Mouse (Mus musculus) heart, embryonic 15.5 days (tissue): ENCODE measurements around the gene Nop9. TPM values are rescaled to one million over a fixed set of nuclear protein-coding genes. Genes with fewer than 3 reads are reported as not detected.
"Not testable (repeated sequence)": the region's sequence is repeated elsewhere in the genome, so short reads cannot be mapped to it uniquely, and the experiment has no call there.

Experiments
- ATAC-seq: fragments of 200-750 bp; cut with Nextera tagmentation; replicated peaks from 2 replicates; pipeline ENCODE4 v1.8.0; 2017; ENCODE audit warnings: low read depth, moderate TSS enrichment; ENCODE audit not compliant: insufficient number of reproducible peaks, insufficient read depth, low FRiP score
- H3K27ac ChIP-seq: fragments of 300-500 bp; sonication (generic); 2 replicates; pipeline ENCODE4 v1.5.1; 2015; ENCODE audit warnings: mild to moderate bottlenecking, inconsistent platforms
- H3K27me3 ChIP-seq: fragments of 300-500 bp; sonication (generic); 2 replicates; pipeline ENCODE4 v1.6.1; 2015; ENCODE audit warnings: inconsistent platforms
- H3K36me3 ChIP-seq: fragments of 300-500 bp; sonication (generic); 2 replicates; pipeline ENCODE4 v1.6.1; 2015; ENCODE audit warnings: mild to moderate bottlenecking, inconsistent platforms
- H3K4me1 ChIP-seq: fragments of 300-500 bp; sonication (generic); replicated peaks from 2 replicates; pipeline ENCODE4 v1.6.1; 2015; ENCODE audit warnings: inconsistent platforms
- H3K4me2 ChIP-seq: fragments of 300-500 bp; sonication (generic); 2 replicates; pipeline ENCODE4 v1.6.1; 2015; ENCODE audit warnings: inconsistent platforms, mild to moderate bottlenecking, moderate library complexity
- H3K4me3 ChIP-seq: fragments of 300-500 bp; sonication (generic); 2 replicates; pipeline ENCODE4 v1.5.1; 2015; ENCODE audit warnings: mild to moderate bottlenecking, inconsistent platforms
- H3K9ac ChIP-seq: fragments of 300-500 bp; sonication (generic); 2 replicates; pipeline ENCODE4 v1.6.1; 2015; ENCODE audit warnings: mild to moderate bottlenecking, inconsistent platforms
- H3K9me3 ChIP-seq: fragments of 300-500 bp; sonication (generic); replicated peaks from 2 replicates; pipeline ENCODE4 v1.6.1; 2016; ENCODE audit warnings: inconsistent platforms
- WGBS: fragments of 180-500 bp; shearing (Covaris S2); methylation state at CpG from one replicate; pipeline ENCODE4 v1.1.7; 2015; ENCODE audit warnings: mixed read lengths; 5-methylcytosine and 5-hydroxymethylcytosine counted together
- polyA plus RNA-seq: library from polyadenylated mRNA; unstranded; fragments of >200 nt; fragmentation: Nextera tagmentation; extraction: Ambion mirVana; gene quantifications from 2 replicates; pipeline ENCODE4 v1.2.1, GENCODE M21; 2015

Nop9 gene
- polyA plus RNA-seq, 1 experiment from 2014 or later = 17.9 TPM

DNA sequence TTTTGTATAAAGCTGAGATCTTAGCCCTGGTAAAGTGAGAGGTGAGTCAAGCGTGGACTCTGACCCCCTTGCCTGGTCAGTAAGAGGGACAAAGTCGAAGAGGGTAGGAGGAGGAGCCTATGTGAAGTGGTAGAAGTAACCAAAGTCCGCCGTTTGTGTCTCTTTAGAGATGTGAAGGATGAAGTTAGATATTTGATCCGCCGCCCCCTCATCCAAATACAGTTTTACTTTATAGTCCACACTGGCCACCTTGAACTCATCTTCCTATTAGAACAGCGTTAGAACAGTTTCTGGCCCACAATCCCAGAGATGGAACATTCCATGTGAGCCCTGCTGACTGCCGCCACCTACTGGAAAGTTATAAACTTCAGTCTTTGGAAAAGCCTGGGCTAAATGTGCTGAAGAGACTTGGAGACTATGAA lies 12.9 kb downstream of the Nop9 start, which contains the start of gene Cideb:
Gene Cideb (minus strand): TSS at position 96 of the 422 bp plus-strand sequence.
- WGBS = 16% methylated on average over 8 of the region's 8 CpGs
- Histone ChIP-seq H3K27ac (no peak within 1 kb of the TSS), H3K9ac (no peak within 1 kb of the TSS), H3K4me2 (peak within 1 kb of the TSS; percentile 14; the same call in 1 of the 2 replicates), H3K4me1 (peaks cover 33% of the 10 kb centered on the region), H3K36me3 (peaks cover 23% of the 10 kb centered on the region), H3K4me3 (no peak within 1 kb of the TSS), H3K27me3 (peaks cover 12% of the 10 kb centered on the region), H3K9me3 (no peaks in the 10 kb centered on the region)
- ATAC-seq = no peak

DNA sequence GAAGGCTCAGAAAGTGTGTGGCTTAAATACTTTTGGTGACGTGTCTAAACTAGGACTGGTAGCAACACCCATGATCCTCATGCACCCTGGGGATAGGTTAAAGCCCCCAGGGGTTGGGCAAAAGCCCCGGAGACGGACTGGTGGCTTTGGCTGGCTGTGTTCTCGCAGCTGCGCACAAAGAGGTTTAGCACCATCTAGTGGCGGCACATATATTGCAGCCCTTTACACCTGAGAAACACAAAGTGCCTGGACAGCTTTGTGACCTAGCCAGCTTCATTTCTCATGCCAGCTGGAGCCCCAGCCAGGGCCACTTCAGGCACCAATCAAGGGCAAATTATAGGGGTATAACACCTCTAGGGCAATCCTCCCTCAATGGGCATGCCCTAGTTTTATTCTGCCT lies 14.7 kb downstream of the Nop9 start:
- Histone ChIP-seq H3K9ac (0 out of 2 replicates have a peak overlapping the region, but pooled peaks have one; percentile 30), H3K27me3 (peaks cover 18% of the 10 kb centered on the region), H3K4me1 (peaks cover 36% of the 10 kb centered on the region), H3K4me2 (peak overlapping the region; percentile 54), H3K4me3 (peak overlapping the region; percentile 28)
- not testable (repeated sequence) for ATAC-seq, H3K9me3 ChIP-seq, H3K27ac ChIP-seq, H3K36me3 ChIP-seq
- 0% methylated on average over 6 of the region's 6 CpGs for WGBS

DNA sequence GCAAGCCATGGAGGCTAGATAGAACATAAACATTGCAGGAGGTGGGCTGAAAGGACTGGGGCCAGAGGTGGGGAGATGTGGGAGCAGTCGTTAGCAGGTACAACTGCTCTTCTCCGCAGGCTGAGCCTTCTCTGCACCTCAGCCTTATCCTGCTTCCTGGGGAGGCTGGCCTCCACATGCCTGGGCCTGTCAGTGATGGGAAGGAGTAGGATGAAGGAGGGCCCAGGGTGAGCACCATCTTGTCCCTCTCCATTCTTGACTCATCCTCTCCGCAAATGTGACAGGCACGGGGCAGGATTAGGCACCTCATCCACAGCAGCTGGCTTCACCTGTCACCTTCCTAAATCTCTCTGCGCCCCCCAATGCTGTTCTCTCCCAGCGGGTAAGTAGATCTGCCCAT lies 15.7 kb downstream of the Nop9 start, which contains the start of gene Ltb4r2:
Gene Ltb4r2 (plus strand): TSS at position 266 of the 400 bp plus-strand sequence.
- peak within 1 kb of the TSS; percentile 54 for H3K9ac ChIP-seq
- peak within 1 kb of the TSS; percentile 97 for H3K4me2 ChIP-seq
- no peak for ATAC-seq
- H3K27ac ChIP-seq = no peak within 1 kb of the TSS
- peak within 1 kb of the TSS; percentile 51 for H3K4me3 ChIP-seq
- peaks cover 36% of the 10 kb centered on the region for H3K4me1 ChIP-seq
- H3K36me3 ChIP-seq = no peaks in the 10 kb centered on the region
- H3K27me3 ChIP-seq = peaks cover 18% of the 10 kb centered on the region
- WGBS = 78% methylated on average over 6 of the region's 6 CpGs
- no peaks in the 10 kb centered on the region for H3K9me3 ChIP-seq

DNA sequence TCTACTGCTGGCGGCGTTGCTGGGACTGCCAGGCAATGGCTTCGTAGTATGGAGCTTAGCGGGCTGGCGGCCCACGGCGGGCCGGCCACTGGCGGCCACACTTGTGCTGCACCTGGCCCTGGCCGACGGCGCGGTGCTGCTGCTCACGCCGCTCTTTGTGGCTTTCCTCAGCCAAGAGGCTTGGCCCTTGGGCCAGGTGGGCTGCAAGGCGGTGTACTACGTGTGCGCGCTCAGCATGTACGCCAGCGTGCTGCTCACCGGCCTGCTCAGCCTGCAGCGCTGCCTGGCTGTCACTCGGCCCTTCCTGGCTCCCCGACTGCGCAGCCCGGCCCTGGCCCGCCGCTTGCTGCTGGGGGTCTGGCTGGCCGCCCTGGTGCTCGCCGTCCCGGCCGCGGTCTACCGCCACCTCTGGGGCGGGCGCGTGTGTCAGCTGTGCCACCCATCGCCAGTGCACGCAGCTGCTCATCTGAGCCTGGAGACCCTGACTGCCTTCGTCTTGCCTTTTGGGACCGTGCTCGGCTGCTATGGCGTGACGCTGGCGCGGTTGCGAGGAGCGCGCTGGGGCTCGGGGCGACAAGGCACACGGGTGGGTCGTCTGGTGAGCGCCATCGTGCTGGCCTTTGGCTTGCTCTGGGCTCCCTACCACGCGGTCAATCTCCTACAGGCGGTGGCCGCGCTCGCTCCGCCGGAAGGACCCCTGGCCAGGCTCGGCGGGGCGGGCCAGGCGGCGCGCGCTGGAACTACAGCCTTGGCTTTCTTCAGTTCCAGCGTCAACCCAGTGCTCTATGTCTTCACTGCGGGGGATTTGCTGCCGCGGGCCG lies 16.7 kb downstream of the Nop9 start:
- no peaks in the 10 kb centered on the region for H3K36me3 ChIP-seq
- H3K4me3 ChIP-seq = peak overlapping the region; percentile 51

DNA sequence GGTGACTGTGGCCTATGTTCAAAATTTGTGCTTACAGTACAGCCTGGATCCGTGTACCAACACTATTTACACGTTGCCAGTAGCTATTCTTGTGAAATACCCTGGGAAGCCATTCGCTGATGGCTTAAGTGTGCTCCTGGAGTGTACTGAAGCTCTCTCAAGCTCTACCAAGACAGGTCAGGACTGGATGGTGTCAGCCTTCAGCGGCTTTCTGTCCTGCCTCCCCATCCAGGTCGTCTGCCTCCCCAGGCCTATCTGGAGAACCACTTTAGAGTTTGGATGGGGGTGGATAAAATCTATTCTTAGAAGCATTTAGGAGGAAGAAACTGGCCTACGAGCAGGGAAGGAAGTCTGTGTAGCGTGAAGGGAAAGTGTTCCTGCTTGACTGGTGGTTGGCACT lies 17.7 kb downstream of the Nop9 start:
- Histone ChIP-seq H3K4me2 (peak overlapping the region; percentile 97; the same call in 1 of the 2 replicates), H3K27ac (peak overlapping the region; percentile 44), H3K27me3 (peaks cover 33% of the 10 kb centered on the region), H3K36me3 (no peaks in the 10 kb centered on the region), H3K4me3 (no peak overlapping the region; the same call in 1 of the 2 replicates), H3K4me1 (peaks cover 41% of the 10 kb centered on the region), H3K9me3 (no peaks in the 10 kb centered on the region), H3K9ac (no peak overlapping the region)
- ATAC-seq = no peak
- 22% methylated on average over 7 of the region's 7 CpGs for WGBS

More for the DNA sequence above, 16.7 kb downstream of the Nop9 start:
- peak overlapping the region; percentile 97 for H3K4me2 ChIP-seq
- H3K9ac ChIP-seq = peak overlapping the region; percentile 54
- under 1% methylated on average over 77 of the region's 77 CpGs for WGBS
- ATAC-seq = peak; percentile 56
- H3K4me1 ChIP-seq = peaks cover 37% of the 10 kb centered on the region
- H3K27me3 ChIP-seq = peaks cover 26% of the 10 kb centered on the region
- peak overlapping the region; percentile 44 for H3K27ac ChIP-seq
- no peaks in the 10 kb centered on the region for H3K9me3 ChIP-seq

DNA sequence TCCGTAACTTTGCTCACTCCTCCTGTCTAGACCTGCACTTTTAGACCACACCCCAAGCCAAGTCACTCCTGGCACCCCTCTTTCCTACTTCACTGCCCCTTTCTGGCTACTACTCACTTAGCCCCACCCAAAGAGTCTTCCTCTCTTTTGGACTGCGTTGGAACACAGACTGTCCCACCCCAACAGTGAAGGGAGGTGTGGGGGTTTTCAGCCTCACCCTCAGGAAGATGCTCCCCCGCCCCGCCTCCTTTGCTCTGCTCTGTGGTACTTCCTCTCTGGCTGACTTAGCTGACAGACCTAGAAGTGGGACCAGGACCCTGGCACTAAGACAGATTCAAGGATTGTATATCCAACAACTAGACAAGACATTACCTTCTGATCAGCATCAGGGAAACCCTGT lies 20.2 kb downstream of the Nop9 start, which contains the start of gene Ltb4r1:
Gene Ltb4r1 (plus strand): TSS at position 267 of the 400 bp plus-strand sequence.
- no peak for ATAC-seq
- Histone ChIP-seq H3K9me3 (no peaks in the 10 kb centered on the region), H3K36me3 (no peaks in the 10 kb centered on the region), H3K9ac (no peak within 1 kb of the TSS), H3K4me1 (peaks cover 35% of the 10 kb centered on the region), H3K27ac (no peak within 1 kb of the TSS), H3K4me3 (no peak within 1 kb of the TSS), H3K27me3 (peaks cover 44% of the 10 kb centered on the region), H3K4me2 (no peak within 1 kb of the TSS)
- 73% methylated on average over 4 of the region's 4 CpGs for WGBS

DNA sequence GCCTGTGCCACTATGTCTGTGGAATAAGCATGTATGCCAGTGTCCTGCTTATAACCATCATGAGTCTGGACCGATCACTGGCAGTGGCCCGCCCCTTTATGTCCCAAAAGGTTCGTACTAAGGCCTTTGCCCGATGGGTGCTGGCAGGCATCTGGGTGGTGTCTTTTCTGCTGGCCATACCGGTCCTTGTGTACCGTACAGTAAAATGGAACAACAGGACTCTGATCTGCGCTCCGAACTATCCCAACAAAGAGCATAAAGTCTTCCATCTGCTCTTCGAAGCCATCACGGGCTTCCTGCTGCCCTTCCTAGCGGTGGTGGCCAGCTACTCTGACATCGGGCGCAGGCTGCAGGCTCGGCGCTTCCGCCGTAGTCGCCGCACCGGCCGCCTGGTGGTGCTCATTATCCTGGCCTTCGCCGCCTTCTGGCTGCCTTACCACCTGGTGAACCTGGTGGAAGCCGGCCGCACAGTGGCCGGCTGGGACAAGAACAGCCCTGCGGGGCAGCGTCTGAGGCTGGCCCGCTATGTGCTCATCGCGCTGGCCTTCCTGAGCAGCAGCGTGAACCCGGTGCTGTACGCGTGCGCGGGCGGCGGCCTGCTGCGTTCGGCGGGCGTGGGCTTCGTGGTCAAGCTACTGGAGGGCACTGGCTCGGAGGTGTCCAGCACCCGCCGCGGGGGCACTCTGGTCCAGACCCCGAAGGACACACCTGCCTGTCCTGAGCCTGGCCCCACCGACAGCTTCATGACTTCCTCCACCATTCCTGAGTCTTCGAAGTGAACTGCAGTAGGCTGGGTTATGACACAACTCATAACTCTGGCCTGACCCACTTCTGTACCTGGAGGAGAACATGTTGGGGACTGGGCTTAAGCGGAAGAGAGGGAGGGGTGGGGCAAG lies 22.3 kb downstream of the Nop9 start:
- Histone ChIP-seq H3K4me1 (peaks cover 20% of the 10 kb centered on the region), H3K27me3 (peaks cover 36% of the 10 kb centered on the region), H3K9ac (peak overlapping the region; percentile 59), H3K4me3 (peak overlapping the region; percentile 49), H3K36me3 (no peaks in the 10 kb centered on the region), H3K9me3 (no peaks in the 10 kb centered on the region), H3K4me2 (peak overlapping the region; percentile 82), H3K27ac (no peak overlapping the region)
- 11% methylated on average over 52 of the region's 52 CpGs for whole genome bisulfite sequencing
- peak; percentile 41; the same call in 1 of the 2 replicates for ATAC-seq

DNA sequence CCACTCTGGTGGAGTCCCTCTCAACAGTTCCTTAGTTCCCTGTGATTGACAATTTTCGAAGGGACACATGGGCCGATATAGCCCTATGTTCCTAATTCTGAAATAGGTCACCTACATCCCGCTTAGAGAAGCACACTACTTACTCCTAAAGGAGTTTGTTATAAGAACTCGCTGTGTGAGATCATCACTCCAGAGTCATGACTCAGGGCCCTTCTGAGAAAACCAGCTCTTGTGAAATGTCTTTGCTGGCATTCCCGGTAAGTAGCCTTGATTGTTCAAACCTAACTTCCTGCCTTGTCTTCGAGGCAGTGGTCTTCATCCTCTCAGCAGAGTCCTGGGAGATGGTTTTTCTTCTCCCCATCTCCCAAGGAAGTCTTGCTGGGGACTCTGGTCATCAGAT lies 23.1 kb downstream of the Nop9 start:
- no peak for ATAC-seq
- no peaks in the 10 kb centered on the region for H3K9me3 ChIP-seq
- no peak overlapping the region for H3K27ac ChIP-seq
- peaks cover 36% of the 10 kb centered on the region for H3K27me3 ChIP-seq
- no peak overlapping the region for H3K9ac ChIP-seq
- H3K4me3 ChIP-seq = no peak overlapping the region
- H3K4me1 ChIP-seq = peaks cover 12% of the 10 kb centered on the region
- H3K36me3 ChIP-seq = no peaks in the 10 kb centered on the region
- no peak overlapping the region; the same call in 1 of the 2 replicates for H3K4me2 ChIP-seq
- 80% methylated on average over 6 of the region's 6 CpGs for WGBS

DNA sequence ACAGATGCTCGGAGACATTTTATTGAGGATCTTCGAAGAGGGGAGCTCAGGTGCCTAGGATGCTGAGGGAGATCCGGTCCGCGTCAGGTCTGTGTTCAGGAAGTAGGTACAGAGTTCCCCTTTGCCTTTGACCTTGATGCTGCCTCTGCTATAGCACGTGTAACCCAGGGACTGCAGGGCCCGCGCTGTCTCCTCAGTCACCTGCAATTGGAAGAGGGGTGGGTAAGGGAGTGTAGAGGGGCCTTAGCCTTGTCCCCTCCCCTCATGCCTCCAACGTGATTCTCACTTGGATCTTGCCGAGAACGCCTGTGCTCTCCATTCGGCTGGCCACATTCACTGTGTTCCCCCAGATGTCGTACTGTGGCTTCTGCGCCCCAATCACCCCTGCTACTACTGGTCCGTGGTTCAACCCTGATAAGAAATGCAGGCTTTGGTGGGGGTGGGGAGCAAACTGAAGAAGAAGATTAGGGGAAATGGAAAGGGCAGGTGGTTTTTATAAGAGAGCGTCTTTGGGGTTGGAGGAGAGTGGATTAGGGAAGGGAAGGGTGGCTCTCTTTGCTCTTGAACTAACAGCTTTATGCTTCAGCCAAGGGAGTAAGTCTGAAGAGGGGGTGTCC lies 23.7 kb downstream of the Nop9 start:
- no peaks in the 10 kb centered on the region for H3K9me3 ChIP-seq
- H3K4me2 ChIP-seq = no peak overlapping the region
- no peak overlapping the region for H3K27ac ChIP-seq
- no peaks in the 10 kb centered on the region for H3K36me3 ChIP-seq
- H3K4me1 ChIP-seq = peaks cover 11% of the 10 kb centered on the region
- H3K9ac ChIP-seq = no peak overlapping the region
- WGBS = 71% methylated on average over 16 of the region's 16 CpGs
- no peak overlapping the region for H3K4me3 ChIP-seq
- peaks cover 36% of the 10 kb centered on the region for H3K27me3 ChIP-seq
- ATAC-seq = no peak

DNA sequence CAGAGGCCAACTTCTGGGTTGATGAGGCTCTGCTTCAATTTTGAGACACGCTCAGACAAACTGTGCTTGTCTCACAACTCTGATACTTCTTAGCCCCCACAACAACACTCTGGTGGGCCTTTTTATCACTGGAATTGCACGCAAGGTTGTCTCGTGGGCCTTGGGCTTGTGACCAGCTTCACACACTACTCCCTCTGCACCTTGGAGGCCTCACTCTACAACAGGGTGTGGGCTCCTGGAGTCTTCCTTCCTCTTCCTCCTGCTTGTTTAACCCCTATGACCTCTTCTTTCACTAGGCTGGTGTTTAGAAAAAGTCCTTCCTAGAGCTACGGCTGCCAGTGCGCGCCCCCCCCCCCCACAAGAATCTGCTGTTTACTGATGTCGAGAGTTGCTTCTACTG lies 31.2 kb downstream of the Nop9 start:
- no peak overlapping the region for H3K4me3 ChIP-seq
- peaks cover 6% of the 10 kb centered on the region for H3K27me3 ChIP-seq
- no peaks in the 10 kb centered on the region for H3K9me3 ChIP-seq
- no peak overlapping the region for H3K9ac ChIP-seq
- peaks cover 17% of the 10 kb centered on the region for H3K4me1 ChIP-seq
- WGBS = 58% methylated on average over 7 of the region's 7 CpGs
- H3K4me2 ChIP-seq = no peak overlapping the region
- no peaks in the 10 kb centered on the region for H3K36me3 ChIP-seq
- no peak overlapping the region for H3K27ac ChIP-seq
- ATAC-seq = no peak

DNA sequence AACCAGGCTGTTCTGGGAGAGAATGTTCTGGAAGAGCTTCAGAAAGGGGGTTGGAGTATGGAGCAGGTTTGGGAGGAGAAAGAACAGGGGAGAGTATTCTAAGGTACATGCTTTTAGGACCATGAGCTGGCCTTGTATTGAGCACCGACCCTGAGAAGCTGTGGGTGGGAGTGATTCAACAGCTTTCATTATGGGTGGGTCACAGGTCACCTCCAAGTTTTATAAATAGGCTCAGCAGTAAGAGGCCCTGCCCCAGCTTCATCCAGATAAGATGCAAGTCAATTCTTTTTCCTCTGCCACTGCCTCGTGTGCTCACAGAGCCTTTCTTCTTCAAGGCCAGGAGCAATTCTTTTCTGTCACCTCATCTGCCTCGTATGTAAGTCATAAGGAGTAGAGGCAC lies 31.7 kb downstream of the Nop9 start:
- H3K4me3 ChIP-seq = no peak overlapping the region
- H3K36me3 ChIP-seq = no peaks in the 10 kb centered on the region
- ATAC-seq = no peak
- H3K4me2 ChIP-seq = no peak overlapping the region
- 30% methylated on average over 3 of the region's 3 CpGs for WGBS
- peaks cover 11% of the 10 kb centered on the region for H3K27me3 ChIP-seq
- H3K9me3 ChIP-seq = no peaks in the 10 kb centered on the region
- H3K4me1 ChIP-seq = peaks cover 20% of the 10 kb centered on the region
- H3K27ac ChIP-seq = no peak overlapping the region
- H3K9ac ChIP-seq = no peak overlapping the region
